Mouse (Mus musculus): ENCODE results near the gene Wdr95.

DNA sequence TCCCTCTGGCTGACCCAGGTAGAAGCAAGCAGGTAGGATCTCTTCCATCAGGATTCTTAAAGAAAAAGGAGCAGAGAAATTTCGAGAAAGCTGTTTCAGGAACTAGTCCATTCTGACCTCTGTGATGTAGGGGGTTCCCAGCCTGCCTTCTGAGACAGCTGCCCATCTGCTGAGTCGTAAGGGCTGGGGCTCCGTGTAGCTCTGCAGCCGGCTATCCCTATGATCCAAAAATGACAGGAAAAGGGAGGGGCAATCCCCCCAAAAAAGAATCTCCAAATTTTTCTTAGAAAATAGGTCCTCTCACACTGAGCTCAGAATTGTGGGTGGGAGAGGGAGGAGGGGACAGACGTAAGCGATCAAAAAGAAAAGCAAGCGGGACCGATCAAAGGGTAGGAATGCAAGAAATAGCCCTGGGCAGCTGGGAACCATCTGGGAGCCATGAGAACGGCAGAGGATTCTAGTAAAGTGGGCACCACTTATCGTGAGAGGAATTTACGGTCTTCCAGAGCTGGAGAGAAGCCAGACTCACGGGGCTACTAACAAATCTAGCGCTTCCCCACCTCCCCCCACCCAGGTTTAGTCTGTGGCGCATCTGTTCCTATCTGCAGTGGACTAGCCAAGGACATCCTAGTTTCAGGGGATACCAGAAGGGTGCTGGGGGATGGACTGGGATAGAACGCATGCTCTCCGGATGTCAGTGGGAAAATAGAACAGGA is 9.5 kb downstream of the Wdr95 start:
- TF ChIP-seq CTCF (IDR thresholded peaks at IDR 0.05 in 2 of 3, conservative IDR thresholded peaks at IDR 0.05 in 1 of 3; ENCODE audit: control insufficient read depth in 1 of 3, insufficient read depth in 1 of 3, low read depth in 2 of 3, low read length in 3 of 3, poor library complexity in 1 of 3, severe bottlenecking in 1 of 3) (no peak), CHD2 (IDR thresholded peaks at IDR 0.05; ENCODE audit: low read length) (no peak), POLR2A (IDR thresholded peaks at IDR 0.05; ENCODE audit: control insufficient read depth in 1 of 2, insufficient read depth in 1 of 2, low read depth in 1 of 2, low read length in 2 of 2, poor library complexity in 1 of 2) (no peak), ZC3H11A (IDR thresholded peaks at IDR 0.05; ENCODE audit: low read depth, low read length) (no peak), TAL1 (IDR thresholded peaks at IDR 0.05; ENCODE audit: low read length) (no peak), UBTF (IDR thresholded peaks at IDR 0.05; ENCODE audit: borderline replicate concordance, insufficient read depth, low read depth, low read length) (no peak), JUND (IDR thresholded peaks at IDR 0.05; ENCODE audit: low read depth, low read length) (no peak), MAX (IDR thresholded peaks at IDR 0.05; ENCODE audit: low read length) (no peak), NELFE (IDR thresholded peaks at IDR 0.05; ENCODE audit: low read depth, low read length) (no peak), MXI1 (IDR thresholded peaks at IDR 0.05; ENCODE audit: low read depth, low read length) (no peak), EP300 (IDR thresholded peaks at IDR 0.05; ENCODE audit: low read depth in 1 of 2, low read length in 2 of 2) (no peak), RAD21 (IDR thresholded peaks at IDR 0.05; ENCODE audit: low read depth, low read length) (no peak), MAZ (IDR thresholded peaks at IDR 0.05; ENCODE audit: low read depth, low read length) (no peak)

All from MEL (cell line).